Mouse (Mus musculus): Measurements from ENCODE around the gene Ppp2r5e. TPM values are rescaled to one million over a fixed set of nuclear protein-coding genes. Genes with fewer than 3 reads are reported as not detected.
"Not testable (repeated sequence)": the region's sequence is repeated elsewhere in the genome, so short reads cannot be mapped to it uniquely, and the experiment has no call there.

Gene Ppp2r5e
- polyA plus RNA-seq, 1 experiment from 2014 or later, result 7.9 TPM

- Histone ChIP-seq H3K27ac (no peak overlapping the region), H3K36me3 (peaks cover 13% of the 10 kb centered on the region; the same call in 1 of the 2 replicates), H3K9ac (no peak overlapping the region), H3K4me3 (no peak overlapping the region), H3K27me3 (replicated peaks) (no peaks in the 10 kb centered on the region), H3K9me3 (replicated peaks) (no peaks in the 10 kb centered on the region), H3K4me2 (no peak overlapping the region), H3K4me1 (peaks cover 14% of the 10 kb centered on the region)
- peak; percentile 72 for ATAC-seq
- WGBS (ENCODE audit: insufficient replicate concordance), result 51% methylated on average over 6 of the region's 6 CpGs
These were observed 90.9 kb downstream of the Ppp2r5e start for GRCm38 (mm10) chr12:75504991-75505650.

- ATAC-seq, result no peak
- no peak overlapping the region for H3K4me3 ChIP-seq
- H3K4me1 ChIP-seq, result peaks cover 17% of the 10 kb centered on the region
- no peaks in the 10 kb centered on the region for H3K9me3 ChIP-seq (replicated peaks)
- no peaks in the 10 kb centered on the region for H3K27me3 ChIP-seq (replicated peaks)
- peaks cover 6% of the 10 kb centered on the region; the same call in 1 of the 2 replicates for H3K36me3 ChIP-seq
- no peak overlapping the region for H3K9ac ChIP-seq
- WGBS (ENCODE audit: insufficient replicate concordance), result 76% methylated on average over 4 of the region's 4 CpGs
- H3K27ac ChIP-seq, result no peak overlapping the region
- no peak overlapping the region for H3K4me2 ChIP-seq
These were observed 93.4 kb downstream of the Ppp2r5e start for GRCm38 (mm10) chr12:75502664-75503063.

- H3K4me2 ChIP-seq, result no peak overlapping the region
- no peak overlapping the region for H3K9ac ChIP-seq
- H3K4me3 ChIP-seq, result no peak overlapping the region
- H3K27ac ChIP-seq, result no peak overlapping the region
- H3K4me1 ChIP-seq, result peaks cover 16% of the 10 kb centered on the region
- WGBS (ENCODE audit: insufficient replicate concordance), result 76% methylated on average over 1 of the region's 1 CpGs
- 0 out of 2 replicates have a peak, but pooled peaks cover 1% of the 10 kb centered on the region for H3K36me3 ChIP-seq
- ATAC-seq, result no peak
- no peaks in the 10 kb centered on the region for H3K27me3 ChIP-seq (replicated peaks)
- H3K9me3 ChIP-seq (replicated peaks), result no peaks in the 10 kb centered on the region
These were observed 98.3 kb downstream of the Ppp2r5e start for GRCm38 (mm10) chr12:75497698-75498097.

GRCm38 (mm10) chr12:75495636-75496035 lies 100.4 kb downstream of the Ppp2r5e start:
- H3K36me3 ChIP-seq, result peaks cover 4% of the 10 kb centered on the region; the same call in 1 of the 2 replicates
- no peak overlapping the region for H3K9ac ChIP-seq
- H3K27ac ChIP-seq, result no peak overlapping the region
- H3K4me1 ChIP-seq, result peaks cover 16% of the 10 kb centered on the region
- H3K27me3 ChIP-seq (replicated peaks), result no peaks in the 10 kb centered on the region
- no peak overlapping the region for H3K4me2 ChIP-seq
- no peak for ATAC-seq
- H3K9me3 ChIP-seq (replicated peaks), result no peaks in the 10 kb centered on the region
- 75% methylated on average over 3 of the region's 3 CpGs for WGBS (ENCODE audit: insufficient replicate concordance)
- H3K4me3 ChIP-seq, result no peak overlapping the region

GRCm38 (mm10) chr12:75494643-75495042 lies 101.4 kb downstream of the Ppp2r5e start:
- Histone ChIP-seq H3K9ac (no peak overlapping the region), H3K27me3 (replicated peaks) (no peaks in the 10 kb centered on the region), H3K9me3 (replicated peaks) (no peaks in the 10 kb centered on the region), H3K4me1 (peaks cover 16% of the 10 kb centered on the region), H3K4me2 (no peak overlapping the region), H3K36me3 (peaks cover 8% of the 10 kb centered on the region; the same call in 1 of the 2 replicates), H3K4me3 (no peak overlapping the region), H3K27ac (no peak overlapping the region)
- 83% methylated on average over 3 of the region's 3 CpGs for WGBS (ENCODE audit: insufficient replicate concordance)
- ATAC-seq, result no peak

GRCm38 (mm10) chr12:75492549-75493327 lies 103.3 kb downstream of the Ppp2r5e start:
- Histone ChIP-seq H3K4me3 (no peak overlapping the region), H3K9ac (no peak overlapping the region), H3K36me3 (peaks cover 8% of the 10 kb centered on the region), H3K27me3 (replicated peaks) (no peaks in the 10 kb centered on the region), H3K4me1 (peaks cover 13% of the 10 kb centered on the region), H3K4me2 (no peak overlapping the region), H3K9me3 (replicated peaks) (no peaks in the 10 kb centered on the region), H3K27ac (no peak overlapping the region)
- 67% methylated on average over 3 of the region's 3 CpGs for WGBS (ENCODE audit: insufficient replicate concordance)
- ATAC-seq, result no peak

DNA sequence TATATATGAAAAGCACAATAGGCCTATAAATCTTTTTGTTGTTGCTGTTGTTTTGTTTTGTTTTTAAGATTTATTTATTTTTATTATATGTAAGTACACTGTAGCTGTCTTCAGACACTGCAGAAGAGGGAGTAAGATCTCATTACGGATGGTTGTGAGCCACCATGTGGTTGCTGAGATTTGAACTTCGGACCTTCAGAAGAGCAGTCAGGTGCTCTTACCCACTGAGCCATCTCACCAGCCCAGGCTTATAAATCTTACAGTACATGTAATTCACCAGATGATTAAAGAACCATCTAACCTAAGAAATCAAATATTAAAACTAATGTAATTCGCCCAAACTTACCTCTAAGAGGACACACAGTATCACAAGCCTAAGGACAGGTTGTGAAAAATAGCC lies 103.9 kb downstream of the Ppp2r5e start:
- not testable (repeated sequence) for H3K4me1 ChIP-seq; H3K4me3 ChIP-seq; H3K27me3 ChIP-seq (replicated peaks); H3K9me3 ChIP-seq (replicated peaks); H3K36me3 ChIP-seq; H3K4me2 ChIP-seq; ATAC-seq; H3K9ac ChIP-seq; H3K27ac ChIP-seq
- WGBS (ENCODE audit: insufficient replicate concordance), result 81% methylated on average over 3 of the region's 3 CpGs

- no peak overlapping the region for H3K4me3 ChIP-seq
- no peaks in the 10 kb centered on the region for H3K27me3 ChIP-seq (replicated peaks)
- H3K4me2 ChIP-seq, result no peak overlapping the region
- H3K9me3 ChIP-seq (replicated peaks), result no peaks in the 10 kb centered on the region
- H3K4me1 ChIP-seq, result peaks cover 8% of the 10 kb centered on the region
- H3K27ac ChIP-seq, result no peak overlapping the region
- ATAC-seq, result no peak
- H3K36me3 ChIP-seq, result peaks cover 9% of the 10 kb centered on the region
- no peak overlapping the region for H3K9ac ChIP-seq
- 73% methylated on average over 2 of the region's 2 CpGs for whole genome bisulfite sequencing (ENCODE audit: insufficient replicate concordance)
These were observed 108.5 kb downstream of the Ppp2r5e start for GRCm38 (mm10) chr12:75487500-75487899.

- no peaks in the 10 kb centered on the region for H3K9me3 ChIP-seq (replicated peaks)
- H3K27ac ChIP-seq, result no peak overlapping the region
- peaks cover 16% of the 10 kb centered on the region for H3K4me1 ChIP-seq
- no peak for ATAC-seq
- H3K27me3 ChIP-seq (replicated peaks), result no peaks in the 10 kb centered on the region
- no peak overlapping the region for H3K4me3 ChIP-seq
- H3K36me3 ChIP-seq, result peaks cover 9% of the 10 kb centered on the region
- H3K4me2 ChIP-seq, result no peak overlapping the region
- no peak overlapping the region for H3K9ac ChIP-seq
- WGBS (ENCODE audit: insufficient replicate concordance), result 83% methylated on average over 3 of the region's 3 CpGs
These were observed 109.3 kb downstream of the Ppp2r5e start for GRCm38 (mm10) chr12:75486568-75487286.

- H3K9ac ChIP-seq, result no peak overlapping the region
- H3K36me3 ChIP-seq, result peaks cover 4% of the 10 kb centered on the region; the same call in 1 of the 2 replicates
- H3K4me3 ChIP-seq, result no peak overlapping the region
- peaks cover 18% of the 10 kb centered on the region for H3K4me1 ChIP-seq
- H3K27me3 ChIP-seq (replicated peaks), result no peaks in the 10 kb centered on the region
- H3K9me3 ChIP-seq (replicated peaks), result no peaks in the 10 kb centered on the region
- ATAC-seq, result no peak; the same call in 1 of the 2 replicates
- H3K27ac ChIP-seq, result no peak overlapping the region
- H3K4me2 ChIP-seq, result no peak overlapping the region
- WGBS (ENCODE audit: insufficient replicate concordance), result 42% methylated on average over 3 of the region's 3 CpGs
These were observed 113.3 kb downstream of the Ppp2r5e start for GRCm38 (mm10) chr12:75482781-75483180.

DNA sequence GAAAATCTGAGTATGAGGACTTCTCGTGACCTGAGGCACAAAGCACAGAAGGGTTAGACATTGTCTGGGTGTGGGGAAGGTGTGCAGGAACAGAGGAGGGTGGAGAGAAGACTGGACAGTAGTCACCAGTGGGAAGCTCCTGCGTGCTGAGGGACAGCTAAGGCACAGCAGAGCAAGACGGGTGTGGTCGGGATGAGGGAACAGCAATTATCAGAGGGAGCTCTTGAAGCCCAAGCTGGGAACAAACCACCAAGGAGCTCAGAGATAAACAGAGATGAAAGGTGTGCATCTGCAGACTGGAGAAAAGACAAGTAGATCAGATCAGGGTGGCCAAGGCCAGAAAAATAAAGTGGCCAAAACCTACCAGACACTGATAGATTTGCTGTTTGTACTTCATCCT lies 114.0 kb downstream of the Ppp2r5e start:
- H3K9ac ChIP-seq, result no peak overlapping the region
- H3K4me3 ChIP-seq, result no peak overlapping the region
- peaks cover 4% of the 10 kb centered on the region; the same call in 1 of the 2 replicates for H3K36me3 ChIP-seq
- H3K4me1 ChIP-seq, result peaks cover 18% of the 10 kb centered on the region
- no peaks in the 10 kb centered on the region for H3K9me3 ChIP-seq (replicated peaks)
- no peak for ATAC-seq
- H3K27me3 ChIP-seq (replicated peaks), result no peaks in the 10 kb centered on the region
- 56% methylated on average over 4 of the region's 4 CpGs for WGBS (ENCODE audit: insufficient replicate concordance)
- H3K27ac ChIP-seq, result no peak overlapping the region
- H3K4me2 ChIP-seq, result no peak overlapping the region; the same call in 1 of the 2 replicates

GRCm38 (mm10) chr12:75480031-75480430 lies 116.0 kb downstream of the Ppp2r5e start:
- Histone ChIP-seq H3K36me3 (no peaks in the 10 kb centered on the region), H3K27ac (no peak overlapping the region), H3K4me1 (peaks cover 18% of the 10 kb centered on the region), H3K9ac (no peak overlapping the region), H3K9me3 (replicated peaks) (no peaks in the 10 kb centered on the region), H3K27me3 (replicated peaks) (no peaks in the 10 kb centered on the region), H3K4me2 (no peak overlapping the region), H3K4me3 (no peak overlapping the region)
- 84% methylated on average over 8 of the region's 8 CpGs for WGBS (ENCODE audit: insufficient replicate concordance)
- ATAC-seq, result no peak
